Mouse (Mus musculus): ENCODE data around the gene Olfr20. TPM values are rescaled to one million over a fixed set of nuclear protein-coding genes. Genes with fewer than 3 reads are reported as not detected.

The Olfr20 gene
- not detected for polyA plus RNA-seq (2014; fragmentation: Illumina TruSeq; extraction: RNeasy Lipid Tissue Mini Kit (QIAGEN cat#74804))

GRCm38 (mm10) chr11:73350483-73350882, at the start of gene Olfr20:
TSS of gene Olfr20 (plus strand) at chr11:73350783.

GRCm38 (mm10) chr11:73329442-73329841, 21.1 kb upstream of the Olfr20 start, which contains the start of the genes Aspa, Gm49340 and Spata22:
TSS of gene Aspa (minus strand) at chr11:73329596.
TSS of gene Gm49340 (plus strand) at chr11:73329741.
TSS of gene Spata22 (plus strand) at chr11:73329741.

GRCm38 (mm10) chr11:73370946-73371345, 20.4 kb downstream of the Olfr20 start, which contains the start of gene Olfr376:
TSS of gene Olfr376 (plus strand) at chr11:73371246.

GRCm38 (mm10) chr11:73399514-73399913, 48.9 kb downstream of the Olfr20 start, which contains the start of gene Olfr1:
TSS of gene Olfr1 (minus strand) at chr11:73399614.

Other genes starting within 250 kb of the Olfr20 start
- 5.8 TPM for gene Haspin, start 212.5 kb upstream of the Olfr20 start, polyA plus RNA-seq (2014; fragmentation: Illumina TruSeq; extraction: RNeasy Lipid Tissue Mini Kit (QIAGEN cat#74804))
- gene P2rx5, start 190.4 kb upstream of the Olfr20 start, polyA plus RNA-seq (2014; fragmentation: Illumina TruSeq; extraction: RNeasy Lipid Tissue Mini Kit (QIAGEN cat#74804)) = not detected
- gene Emc6, start 173.7 kb upstream of the Olfr20 start, polyA plus RNA-seq (2014; fragmentation: Illumina TruSeq; extraction: RNeasy Lipid Tissue Mini Kit (QIAGEN cat#74804)) = 26.8 TPM
- gene Tax1bp3, start 173.7 kb upstream of the Olfr20 start, polyA plus RNA-seq (2014; fragmentation: Illumina TruSeq; extraction: RNeasy Lipid Tissue Mini Kit (QIAGEN cat#74804)) = 30.2 TPM
- 9.2 TPM for gene Ctns, start 151.7 kb upstream of the Olfr20 start, polyA plus RNA-seq (2014; fragmentation: Illumina TruSeq; extraction: RNeasy Lipid Tissue Mini Kit (QIAGEN cat#74804))
- gene Shpk, start 151.3 kb upstream of the Olfr20 start, polyA plus RNA-seq (2014; fragmentation: Illumina TruSeq; extraction: RNeasy Lipid Tissue Mini Kit (QIAGEN cat#74804)) = 1.1 TPM
- gene Trpv1, start 116.5 kb upstream of the Olfr20 start, polyA plus RNA-seq (2014; fragmentation: Illumina TruSeq; extraction: RNeasy Lipid Tissue Mini Kit (QIAGEN cat#74804)) = not detected
- 0.20 TPM for gene Trpv3, start 83.4 kb upstream of the Olfr20 start, polyA plus RNA-seq (2014; fragmentation: Illumina TruSeq; extraction: RNeasy Lipid Tissue Mini Kit (QIAGEN cat#74804))
- 7.9 TPM for gene Aspa, start 21.2 kb upstream of the Olfr20 start, polyA plus RNA-seq (2014; fragmentation: Illumina TruSeq; extraction: RNeasy Lipid Tissue Mini Kit (QIAGEN cat#74804))
- gene Gm49340, start 21.0 kb upstream of the Olfr20 start, polyA plus RNA-seq (2014; fragmentation: Illumina TruSeq; extraction: RNeasy Lipid Tissue Mini Kit (QIAGEN cat#74804)) = not detected
- 0.74 TPM for gene Spata22, start 21.0 kb upstream of the Olfr20 start, polyA plus RNA-seq (2014; fragmentation: Illumina TruSeq; extraction: RNeasy Lipid Tissue Mini Kit (QIAGEN cat#74804))
- not detected for gene Olfr376, start 20.5 kb downstream of the Olfr20 start, polyA plus RNA-seq (2014; fragmentation: Illumina TruSeq; extraction: RNeasy Lipid Tissue Mini Kit (QIAGEN cat#74804))
- not detected for gene Olfr1, start 48.8 kb downstream of the Olfr20 start, polyA plus RNA-seq (2014; fragmentation: Illumina TruSeq; extraction: RNeasy Lipid Tissue Mini Kit (QIAGEN cat#74804))
- gene Olfr378, start 77.7 kb downstream of the Olfr20 start, polyA plus RNA-seq (2014; fragmentation: Illumina TruSeq; extraction: RNeasy Lipid Tissue Mini Kit (QIAGEN cat#74804)) = not detected
- gene Olfr380, start 106.7 kb downstream of the Olfr20 start, polyA plus RNA-seq (2014; fragmentation: Illumina TruSeq; extraction: RNeasy Lipid Tissue Mini Kit (QIAGEN cat#74804)) = not detected
- gene Olfr381, start 140.8 kb downstream of the Olfr20 start, polyA plus RNA-seq (2014; fragmentation: Illumina TruSeq; extraction: RNeasy Lipid Tissue Mini Kit (QIAGEN cat#74804)) = not detected
- not detected for gene Olfr382, start 166.4 kb downstream of the Olfr20 start, polyA plus RNA-seq (2014; fragmentation: Illumina TruSeq; extraction: RNeasy Lipid Tissue Mini Kit (QIAGEN cat#74804))
- gene Olfr385, start 242.2 kb downstream of the Olfr20 start, polyA plus RNA-seq (2014; fragmentation: Illumina TruSeq; extraction: RNeasy Lipid Tissue Mini Kit (QIAGEN cat#74804)) = not detected
- gene Olfr384, start 247.8 kb downstream of the Olfr20 start, polyA plus RNA-seq (2014; fragmentation: Illumina TruSeq; extraction: RNeasy Lipid Tissue Mini Kit (QIAGEN cat#74804)) = not detected

All from ovary, adult 10 weeks (tissue).